Mouse (Mus musculus) left cerebral cortex, adult 6 months (tissue): ENCODE measurements around the gene Susd2. TPM values are rescaled to one million over a fixed set of nuclear protein-coding genes. Genes with fewer than 3 reads are reported as not detected.

ENCODE experiments used
- long read RNA-seq, 2 experiments: library from polyadenylated mRNA; unstranded; transcript quantifications; one replicate each; pipeline ENCODE4 v2.0.0; 2019 to 2020
- polyA plus RNA-seq: library from polyadenylated mRNA; unstranded; fragments of <200 nt; fragmentation: Nextera tagmentation; gene quantifications from 2 replicates; pipeline ENCODE4 v1.2.3, GENCODE M21; 2021

Susd2 gene
- 4.3 and 4.5 TPM in 2 replicates for polyA plus RNA-seq
- long read RNA-seq, experiment 1, transcript Susd2-202 (15 exons, 3,151 nt), result major isoform, 8 of 15 reads
- long read RNA-seq, experiment 1, partial matches to known transcripts, result 1 of 15 reads
- long read RNA-seq, experiment 1, other reads (novel, unspliced or antisense), result 3 of 15 reads
- long read RNA-seq, experiment 2, partial matches to known transcripts, result 1 of 3 reads
- long read RNA-seq, experiment 2, other reads (novel, unspliced or antisense), result 2 of 3 reads

GRCm38 (mm10) chr10:75643741-75644343, at the start of gene Susd2:
Susd2 (minus strand) TSS chr10:75644008.

DNA sequence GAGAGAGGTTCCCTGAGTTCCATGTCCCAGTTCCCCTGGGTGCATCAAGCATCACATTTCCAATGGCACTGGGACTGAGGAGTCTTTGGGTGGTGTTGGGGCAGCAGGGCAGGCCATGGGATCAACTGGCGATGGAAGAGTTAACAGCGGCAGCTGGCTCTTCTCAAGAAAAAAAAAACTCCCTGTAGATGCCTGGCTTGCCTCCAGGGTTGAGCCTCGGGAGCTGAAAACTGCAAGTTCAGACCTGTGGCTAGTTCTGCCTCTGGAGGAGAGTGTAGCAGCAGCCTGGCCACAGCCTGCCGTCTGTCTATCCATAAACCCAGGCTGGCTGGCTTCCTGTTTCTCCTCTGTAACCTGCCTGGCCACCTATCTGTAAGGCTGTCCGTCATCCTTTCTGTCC, 54.7 kb downstream of the Susd2 start, which contains the start of gene Ggt5:
Ggt5 (plus strand) TSS at position 212 of the 400 bp plus-strand sequence.

Other genes with a start within 250 kb of the Susd2 start
- 0.28 and 0.29 TPM in 2 replicates for gene Upb1, start 242.9 kb downstream of the Susd2 start, polyA plus RNA-seq
- 82.8 and 119 TPM in 2 replicates for gene Snrpd3, start 126.5 kb downstream of the Susd2 start, polyA plus RNA-seq
- 5.3 and 7.4 TPM in 2 replicates for gene Gucd1, start 126.0 kb downstream of the Susd2 start, polyA plus RNA-seq
- 1.9 and 3.4 TPM in 2 replicates for gene Lrrc75b, start 83.7 kb downstream of the Susd2 start, polyA plus RNA-seq
- 1.1 and 1.2 TPM in 2 replicates for gene Ggt1, start 82.4 kb downstream of the Susd2 start, polyA plus RNA-seq
- gene Ggt5, start 54.7 kb downstream of the Susd2 start, polyA plus RNA-seq, result 0.75 and 1.3 TPM in 2 replicates
- 18.0 and 21.6 TPM in 2 replicates for gene Cabin1, start 120.3 kb upstream of the Susd2 start, polyA plus RNA-seq
- gene Ddt, start 129.4 kb upstream of the Susd2 start, polyA plus RNA-seq, result 192 and 230 TPM in 2 replicates
- gene Gm20441, start 136.9 kb upstream of the Susd2 start, polyA plus RNA-seq, result not detected in 2 replicates
- gene Gstt3, start 137.4 kb upstream of the Susd2 start, polyA plus RNA-seq, result 8.3 and 10.4 TPM in 2 replicates
- 44.3 and 47.6 TPM in 2 replicates for gene Gstt1, start 154.6 kb upstream of the Susd2 start, polyA plus RNA-seq
- not detected in 2 replicates for gene Gstt4, start 178.5 kb upstream of the Susd2 start, polyA plus RNA-seq
- 5.7 and 6.3 TPM in 2 replicates for gene Gstt2, start 193.4 kb upstream of the Susd2 start, polyA plus RNA-seq
- 1,436 and 1,608 TPM in 2 replicates for gene Mif, start 216.2 kb upstream of the Susd2 start, polyA plus RNA-seq
- gene Derl3, start 249.4 kb upstream of the Susd2 start, polyA plus RNA-seq, result 1.8 and 2.2 TPM in 2 replicates